Mouse (Mus musculus) gastrocnemius, adult 8-10 months (tissue): Measurements from ENCODE around the gene Gm14305. TPM values are rescaled to one million over a fixed set of nuclear protein-coding genes. Genes with fewer than 3 reads are reported as not detected.
A peak's percentile ranks its signal among the peaks of the same experiment; 100 is the strongest.
"Not testable (repeated sequence)": the region's sequence is repeated elsewhere in the genome, so short reads cannot be mapped to it uniquely, and the experiment has no call there.

Source experiments
- DNase-seq, 2 experiments: peaks; one replicate each; pipeline ENCODE4 v3.0.0; 2022; ENCODE audit warnings: low spot score in 2 of 2
- total RNA-seq, 4 experiments: library from RNA; stranded (reverse); gene quantifications; 2 replicates each; pipeline ENCODE4 v1.2.4; 2022

Gm14305 gene
- total RNA-seq, result 1 to 10 TPM; 7.1 to 9.6 (median 8.2) TPM

GRCm38 (mm10) chr2:176708051-176708450 lies at the start of gene Gm14305:
Gene Gm14305, plus strand, starts transcription at chr2:176708328.
- DNase-seq, result peak; percentile 2 to 7

DNA sequence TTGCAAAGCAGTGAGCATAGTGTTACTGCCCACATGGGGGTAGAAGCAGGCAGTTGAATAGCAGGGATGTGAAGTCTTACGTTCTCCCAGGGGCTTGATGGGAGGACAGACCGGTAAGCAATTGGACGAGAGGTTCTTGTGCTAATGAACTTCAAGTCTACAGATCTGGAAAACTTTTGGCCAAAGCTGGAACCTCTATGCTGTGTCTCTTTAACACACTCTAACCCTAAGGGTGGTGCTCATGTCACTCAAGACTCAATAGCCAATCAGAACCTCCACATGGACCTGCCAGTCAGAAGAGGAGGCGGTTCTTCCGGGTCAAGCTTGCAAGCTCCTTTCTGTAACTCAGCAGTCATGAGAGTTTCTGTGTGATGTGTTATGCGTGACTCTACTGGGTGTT lies 37.9 kb upstream of the Gm14305 start, which contains the start of gene Zfp973:
Gene Zfp973, plus strand, starts transcription at position 301 of the 400 bp plus-strand sequence.
- not testable (repeated sequence) for DNase-seq

Other genes starting within 250 kb of the Gm14305 start
- gene Gm14434, start 221.5 kb upstream of the Gm14305 start, total RNA-seq, result not detected
- not detected for gene Zfp967, start 187.3 kb upstream of the Gm14305 start, total RNA-seq
- gene Gm14308, start 72.0 kb upstream of the Gm14305 start, total RNA-seq, result 1 to 10 TPM in 2 of 4 experiments, under 1 TPM in 1, not detected in 1; 0.86 to 2.2 (median 2.2) TPM
- gene Zfp973, start 37.8 kb upstream of the Gm14305 start, total RNA-seq, result 10 to 100 TPM; 12.2 to 16.2 (median 13.3) TPM
- gene Gm14295, start 90.3 kb downstream of the Gm14305 start, total RNA-seq, result 10 to 100 TPM; 10.7 to 20.8 (median 12.1) TPM
- gene Gm14408, start 122.8 kb downstream of the Gm14305 start, total RNA-seq, result not detected
- gene Gm14296, start 219.5 kb downstream of the Gm14305 start, total RNA-seq, result 1 to 10 TPM; 2.1 to 3.7 (median 3.1) TPM